Mouse (Mus musculus): ENCODE measurements around the gene Wnk1. TPM values are rescaled to one million over a fixed set of nuclear protein-coding genes. Genes with fewer than 3 reads are reported as not detected.

Wnk1 gene
- polyA plus RNA-seq (2012; rRNA removed), result 49.5 and 56.6 TPM in 2 replicates

DNA sequence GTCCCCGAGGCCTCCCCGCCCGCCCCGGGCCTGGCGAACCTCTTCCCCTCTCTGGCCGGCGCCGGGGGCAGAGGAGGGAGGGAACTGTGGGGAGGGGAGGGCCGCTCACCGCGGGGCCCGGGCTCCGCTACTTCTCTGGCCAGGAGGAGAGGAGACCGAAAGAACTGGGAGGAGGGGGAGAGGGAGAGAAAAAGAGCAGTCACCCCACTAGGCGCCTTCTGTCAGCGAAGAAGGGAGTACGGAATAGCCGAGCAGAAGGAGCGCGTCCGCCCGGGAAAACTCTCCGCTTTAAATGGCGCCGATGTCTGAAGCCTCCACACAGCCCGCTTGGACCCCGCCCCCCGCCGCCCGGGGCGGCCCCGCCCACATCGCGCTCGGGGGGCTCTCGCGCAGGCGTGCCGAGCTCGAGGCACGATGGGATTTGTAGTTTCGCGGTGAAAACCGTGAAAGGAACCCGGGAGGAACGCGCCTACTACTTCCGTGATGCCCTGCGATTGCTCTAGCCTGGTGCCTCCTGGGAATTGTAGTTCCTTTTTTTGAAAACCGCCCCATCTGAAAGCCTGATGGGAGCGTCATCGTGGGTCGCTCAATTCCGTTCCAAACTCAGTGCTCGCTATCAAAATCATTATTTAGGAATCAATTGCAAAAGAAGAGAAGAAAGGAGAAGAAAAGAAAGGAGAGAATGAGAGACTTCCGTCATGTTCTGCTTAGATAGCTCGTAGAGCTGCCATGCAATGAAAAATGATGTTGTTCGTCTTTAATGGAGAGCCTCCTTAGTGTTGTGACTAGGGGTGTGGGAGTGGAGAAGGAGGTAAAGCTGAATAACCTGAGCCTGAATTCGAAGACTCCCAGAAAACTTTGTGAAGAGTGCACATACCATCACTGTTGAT, at the start of gene Wnk1:
Gene Wnk1, minus strand, starts transcription at position 307 of the 890 bp plus-strand sequence.

DNA sequence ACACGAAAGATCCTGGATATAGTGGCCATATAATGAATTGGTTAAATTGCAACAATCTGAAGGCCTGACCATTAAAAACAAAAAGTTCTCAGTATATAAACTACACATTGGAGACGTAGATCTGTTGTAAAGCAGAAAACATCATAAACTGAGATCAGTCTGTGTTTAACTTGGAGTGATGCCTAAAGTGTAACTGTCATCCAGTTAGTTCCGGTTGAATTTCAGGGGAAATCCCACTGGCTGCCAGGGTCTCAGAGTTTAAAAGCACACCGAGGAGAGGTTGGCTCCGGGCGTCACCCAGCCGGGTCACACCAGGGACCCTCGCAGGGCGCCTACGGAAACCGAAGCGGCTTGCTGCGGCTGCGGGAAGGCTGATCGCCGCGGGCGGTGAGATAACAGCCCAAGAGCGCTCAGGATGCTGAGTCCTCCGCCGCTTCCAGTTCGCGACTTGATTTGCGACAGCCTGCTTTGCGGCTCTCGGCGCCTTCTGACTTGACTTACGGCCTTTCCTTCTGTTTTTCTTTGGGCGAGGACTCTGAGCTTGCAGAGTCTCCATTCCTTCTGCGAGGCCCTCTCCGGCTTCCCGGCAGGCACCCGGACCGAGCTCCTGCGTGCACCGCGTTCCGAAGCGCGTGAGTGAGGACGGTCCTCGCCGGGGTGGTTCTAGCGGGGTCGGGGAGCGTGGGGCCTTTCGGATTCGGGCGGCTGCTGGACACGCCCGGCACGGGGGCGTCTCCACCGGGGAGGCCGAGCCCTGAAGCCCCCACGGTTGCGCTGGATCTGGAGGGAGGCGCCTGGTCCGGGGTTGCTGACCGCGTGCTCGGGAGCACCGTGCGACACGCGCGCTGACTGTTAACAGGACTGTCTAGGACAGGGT, 136.0 kb downstream of the Wnk1 start, which contains the start of gene Rad52:
Gene Rad52, plus strand, starts transcription at position 495 of the 877 bp plus-strand sequence.

Other genes starting within 250 kb of the Wnk1 start
- gene Erc1, start 190.5 kb downstream of the Wnk1 start, polyA plus RNA-seq (2012; rRNA removed), result 2.0 and 2.3 TPM in 2 replicates
- gene Rad52, start 136.0 kb downstream of the Wnk1 start, polyA plus RNA-seq (2012; rRNA removed), result 12.6 and 15.0 TPM in 2 replicates
- gene Ninj2, start 54.7 kb upstream of the Wnk1 start, polyA plus RNA-seq (2012; rRNA removed), result 0.05 and 0.06 TPM in 2 replicates

Data from liver, embryonic 14 days (tissue).